ENCODE assay signal across 18 mouse cellular contexts in genomic region chr1:192663608-192664007, GRCm38 (mm10).
"Had no signal": no experiment of that assay in that cellular context is flagged by ENCODE, and none has a peak within 500 bp of the region (broad histone marks: within the 10 kb centered on the region; RNA-seq: fewer than 3 reads in every experiment).

No protein-coding gene starts in this region.

- H3K27ac ChIP-seq: kidney, postnatal 0 days; layer of hippocampus, adult 2 months; limb, embryonic 15.5 days; liver, embryonic 14.5 days; macrophage; midbrain, embryonic 13.5 days; stomach, postnatal 0 days had no signal

- H3K4me3 ChIP-seq: layer of hippocampus, adult 2 months; limb, embryonic 15.5 days; midbrain, embryonic 13.5 days had no signal

- DNase-seq: kidney, adult 2 months; kidney, postnatal 25 days; layer of hippocampus, adult 9-11 months; liver, postnatal 0 days; right cerebral cortex, postnatal 4 days; thymus, adult 2 months; thymus, postnatal 14 days; thymus, postnatal 4 days had no signal

- H3K9ac ChIP-seq: limb, embryonic 15.5 days; liver, embryonic 14.5 days; liver, postnatal 0 days; lung, embryonic 14.5 days; midbrain, embryonic 13.5 days had no signal

- H3K4me1 ChIP-seq: limb, embryonic 15.5 days; midbrain, embryonic 13.5 days had no signal

- H3K4me2 ChIP-seq: limb, embryonic 15.5 days; liver, embryonic 11.5 days; lung, embryonic 14.5 days; midbrain, embryonic 13.5 days had no signal

- H3K36me3 ChIP-seq: midbrain, embryonic 13.5 days had no signal

- H3K27me3 ChIP-seq: limb, embryonic 15.5 days; midbrain, embryonic 13.5 days had no signal

- ATAC-seq: liver, postnatal 0 days; lung, postnatal 0 days; midbrain, embryonic 13.5 days had no signal

- H3K9me3 ChIP-seq: limb, embryonic 15.5 days; midbrain, embryonic 13.5 days had no signal
